Mouse (Mus musculus): ENCODE data around the gene Zfp831. TPM values are rescaled to one million over a fixed set of nuclear protein-coding genes. Genes with fewer than 3 reads are reported as not detected.

Zfp831 gene
- polyA plus RNA-seq, 1 experiment from 2014 or later = not detected

DNA sequence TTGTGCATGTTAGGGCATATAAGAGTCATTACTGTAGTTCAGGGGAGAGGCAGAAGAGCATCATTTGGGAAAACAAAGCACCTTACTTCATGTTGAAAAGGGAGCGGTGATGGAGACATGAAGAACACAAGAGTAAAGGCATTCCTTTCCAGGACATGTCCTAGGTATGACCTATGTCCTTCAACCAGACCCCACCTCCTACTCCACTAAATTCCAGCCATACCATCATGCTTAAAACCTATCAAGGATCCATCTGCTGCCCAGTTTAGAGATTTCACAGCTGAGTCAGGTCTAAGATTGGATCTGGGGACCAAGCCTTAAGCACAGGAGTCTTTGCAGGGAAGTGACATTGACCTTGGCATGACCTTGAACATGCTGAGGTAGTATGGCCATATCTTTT is 91.9 kb downstream of the Zfp831 start:
- Histone ChIP-seq H3K4me3 (ENCODE audit: low read length) (no peak overlapping the region), H3K9ac (ENCODE audit: low read depth, low read length) (no peak overlapping the region), H3K4me2 (ENCODE audit: low read length) (no peak overlapping the region), H3K36me3 (ENCODE audit: control insufficient read depth, insufficient read depth, low read length) (no peaks in the 10 kb centered on the region), H3K27ac (ENCODE audit: low read depth, low read length) (no peak overlapping the region), H3K27me3 (replicated peaks; ENCODE audit: control insufficient read depth, insufficient read depth, low read length) (no peaks in the 10 kb centered on the region), H3K9me3 (ENCODE audit: control insufficient read depth, low read length) (no peaks in the 10 kb centered on the region), H3K4me1 (ENCODE audit: control insufficient read depth, insufficient read depth, low read depth, low read length) (no peaks in the 10 kb centered on the region)
- ATAC-seq = no peak
- WGBS = 100% methylated on average over 1 of the region's 1 CpGs

DNA sequence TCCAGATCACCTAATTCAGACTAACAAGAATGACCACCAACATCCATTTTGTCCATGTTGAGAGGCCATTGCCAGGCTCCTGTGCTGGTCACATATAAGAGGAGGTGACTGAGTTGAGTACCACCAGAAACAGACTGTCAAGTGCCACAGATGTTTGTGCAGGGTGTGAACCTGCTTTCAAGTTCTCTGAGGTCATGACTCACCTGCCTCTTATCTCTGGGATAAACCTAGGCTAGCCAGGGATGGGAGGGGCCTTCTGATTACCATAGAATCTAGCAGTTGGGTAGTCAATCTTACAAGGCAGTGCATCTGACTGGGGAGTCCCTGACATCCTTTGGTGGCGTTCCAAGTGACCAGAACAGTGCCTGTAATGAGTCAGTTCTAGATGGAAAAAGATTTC is 103.8 kb downstream of the Zfp831 start:
- no peaks in the 10 kb centered on the region for H3K27me3 ChIP-seq (replicated peaks; ENCODE audit: control insufficient read depth, insufficient read depth, low read length)
- ATAC-seq = no peak
- no peak overlapping the region for H3K4me3 ChIP-seq (ENCODE audit: low read length)
- no peaks in the 10 kb centered on the region for H3K9me3 ChIP-seq (ENCODE audit: control insufficient read depth, low read length)
- WGBS = 89% methylated on average over 1 of the region's 1 CpGs
- H3K4me2 ChIP-seq (ENCODE audit: low read length) = no peak overlapping the region
- H3K36me3 ChIP-seq (ENCODE audit: control insufficient read depth, insufficient read depth, low read length) = no peaks in the 10 kb centered on the region
- no peaks in the 10 kb centered on the region for H3K4me1 ChIP-seq (ENCODE audit: control insufficient read depth, insufficient read depth, low read depth, low read length)
- no peak overlapping the region for H3K9ac ChIP-seq (ENCODE audit: low read depth, low read length)
- H3K27ac ChIP-seq (ENCODE audit: low read depth, low read length) = no peak overlapping the region

DNA sequence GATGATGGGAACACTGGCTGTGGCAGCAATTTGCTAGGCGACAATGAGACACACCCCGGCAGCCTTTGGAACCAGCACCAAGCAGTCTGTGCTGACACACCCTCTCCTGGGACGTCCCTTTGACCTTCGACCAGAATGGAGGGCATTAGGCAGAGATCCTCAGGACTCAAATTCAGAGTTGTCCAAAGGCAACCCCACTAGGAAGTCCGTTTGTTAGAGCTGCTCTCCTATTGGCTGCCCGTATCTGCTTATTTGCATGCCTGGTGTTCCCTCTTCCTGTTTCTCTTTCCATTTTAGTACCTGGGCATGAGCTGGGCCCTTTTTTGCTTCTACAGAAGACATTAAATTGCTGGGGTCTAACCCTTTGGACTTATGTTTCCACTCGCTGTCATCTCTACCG is 105.0 kb downstream of the Zfp831 start:
- Histone ChIP-seq H3K4me1 (ENCODE audit: control insufficient read depth, insufficient read depth, low read depth, low read length) (no peaks in the 10 kb centered on the region), H3K27ac (ENCODE audit: low read depth, low read length) (no peak overlapping the region), H3K9ac (ENCODE audit: low read depth, low read length) (no peak overlapping the region), H3K36me3 (ENCODE audit: control insufficient read depth, insufficient read depth, low read length) (no peaks in the 10 kb centered on the region), H3K27me3 (replicated peaks; ENCODE audit: control insufficient read depth, insufficient read depth, low read length) (no peaks in the 10 kb centered on the region), H3K9me3 (ENCODE audit: control insufficient read depth, low read length) (no peaks in the 10 kb centered on the region), H3K4me2 (ENCODE audit: low read length) (no peak overlapping the region), H3K4me3 (ENCODE audit: low read length) (no peak overlapping the region)
- no peak for ATAC-seq
- WGBS = 85% methylated on average over 8 of the region's 8 CpGs

DNA sequence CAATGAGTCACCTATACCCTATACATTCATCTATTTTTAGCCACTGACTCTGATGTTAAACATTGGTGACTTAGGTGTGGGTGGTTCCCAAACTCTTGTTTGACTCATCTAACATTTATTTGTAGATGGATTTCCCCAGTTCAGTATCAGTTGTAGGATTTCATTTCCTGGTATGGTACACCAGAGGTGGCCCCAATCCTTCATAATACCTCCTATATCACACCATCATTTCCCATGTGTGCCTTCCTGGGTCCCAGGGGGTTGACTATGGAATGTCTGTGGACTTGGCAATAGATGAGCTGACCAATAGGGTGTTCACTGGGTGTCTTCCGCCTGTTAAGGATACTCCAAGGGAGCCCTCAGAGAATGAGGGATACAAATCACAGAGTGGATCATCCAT is 109.9 kb downstream of the Zfp831 start:
- no peaks in the 10 kb centered on the region for H3K4me1 ChIP-seq (ENCODE audit: control insufficient read depth, insufficient read depth, low read depth, low read length)
- no peak overlapping the region for H3K27ac ChIP-seq (ENCODE audit: low read depth, low read length)
- H3K4me2 ChIP-seq (ENCODE audit: low read length) = no peak overlapping the region
- no peaks in the 10 kb centered on the region for H3K9me3 ChIP-seq (ENCODE audit: control insufficient read depth, low read length)
- ATAC-seq = no peak
- no peaks in the 10 kb centered on the region for H3K36me3 ChIP-seq (ENCODE audit: control insufficient read depth, insufficient read depth, low read length)
- H3K4me3 ChIP-seq (ENCODE audit: low read length) = no peak overlapping the region
- no peak overlapping the region for H3K9ac ChIP-seq (ENCODE audit: low read depth, low read length)
- no peaks in the 10 kb centered on the region for H3K27me3 ChIP-seq (replicated peaks; ENCODE audit: control insufficient read depth, insufficient read depth, low read length)
- 100% methylated on average over 1 of the region's 1 CpGs for WGBS

DNA sequence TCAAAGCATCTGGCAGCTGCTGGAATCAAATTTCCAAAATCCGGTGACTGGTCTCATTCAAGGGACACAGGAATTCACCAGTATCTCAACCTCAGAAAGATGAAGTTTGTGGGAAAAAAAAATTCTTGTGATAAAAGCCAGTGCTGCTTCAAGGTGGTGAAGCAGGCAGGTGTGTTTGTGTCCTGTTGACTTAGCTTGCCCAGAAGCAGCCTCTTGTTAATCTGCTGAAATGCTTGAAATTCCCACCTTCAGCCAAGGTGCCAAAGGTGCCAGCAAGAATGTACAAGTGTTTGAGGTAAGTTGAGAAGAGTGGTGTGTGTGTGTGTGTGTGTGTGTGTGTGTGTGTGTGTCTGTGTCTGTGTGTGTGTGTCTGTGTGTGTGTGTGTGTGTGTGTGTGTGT is 110.9 kb downstream of the Zfp831 start:
- WGBS = 83% methylated on average over 1 of the region's 1 CpGs
- Histone ChIP-seq H3K27ac (ENCODE audit: low read depth, low read length) (no peak overlapping the region), H3K9ac (ENCODE audit: low read depth, low read length) (no peak overlapping the region), H3K4me3 (ENCODE audit: low read length) (no peak overlapping the region), H3K36me3 (ENCODE audit: control insufficient read depth, insufficient read depth, low read length) (no peaks in the 10 kb centered on the region), H3K27me3 (replicated peaks; ENCODE audit: control insufficient read depth, insufficient read depth, low read length) (no peaks in the 10 kb centered on the region), H3K9me3 (ENCODE audit: control insufficient read depth, low read length) (no peaks in the 10 kb centered on the region), H3K4me1 (ENCODE audit: control insufficient read depth, insufficient read depth, low read depth, low read length) (no peaks in the 10 kb centered on the region), H3K4me2 (ENCODE audit: low read length) (no peak overlapping the region)
- ATAC-seq = no peak

DNA sequence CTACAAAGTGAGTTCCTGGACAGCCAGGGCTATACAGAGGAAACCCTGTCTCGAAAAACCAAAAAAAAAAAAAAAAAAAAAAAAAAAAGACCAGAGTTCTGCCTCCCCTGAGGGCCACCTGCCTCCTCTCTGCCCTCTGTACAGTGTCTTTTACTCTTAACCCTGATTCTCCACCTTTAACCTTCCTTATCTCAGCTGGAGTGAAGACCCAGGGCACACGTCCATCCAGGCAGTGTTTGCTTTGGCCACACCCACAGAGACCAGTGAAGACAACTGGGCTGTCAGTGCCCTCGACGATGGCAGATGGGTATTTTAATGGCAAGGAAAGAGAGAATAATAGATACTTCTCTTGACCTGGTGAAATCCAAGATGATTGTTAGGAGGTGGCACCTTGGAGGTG is 115.9 kb downstream of the Zfp831 start:
- Histone ChIP-seq H3K27ac (ENCODE audit: low read depth, low read length) (no peak overlapping the region), H3K9ac (ENCODE audit: low read depth, low read length) (no peak overlapping the region), H3K4me3 (ENCODE audit: low read length) (no peak overlapping the region), H3K9me3 (ENCODE audit: control insufficient read depth, low read length) (no peaks in the 10 kb centered on the region), H3K4me1 (ENCODE audit: control insufficient read depth, insufficient read depth, low read depth, low read length) (peaks cover 6% of the 10 kb centered on the region; the same call in 1 of the 2 replicates), H3K4me2 (ENCODE audit: low read length) (no peak overlapping the region), H3K36me3 (ENCODE audit: control insufficient read depth, insufficient read depth, low read length) (no peaks in the 10 kb centered on the region), H3K27me3 (replicated peaks; ENCODE audit: control insufficient read depth, insufficient read depth, low read length) (peaks cover 7% of the 10 kb centered on the region)
- 87% methylated on average over 4 of the region's 4 CpGs for WGBS
- no peak for ATAC-seq

Other genes with a start within 250 kb of the Zfp831 start
- gene Nelfcd, start 227.7 kb upstream of the Zfp831 start, polyA plus RNA-seq (2015; fragmentation: Nextera tagmentation; extraction: Ambion mirVana) = 108 TPM in 2 replicates
- 83.3 and 85.1 TPM in 2 replicates for gene Ctsz, start 204.5 kb upstream of the Zfp831 start, polyA plus RNA-seq (2015; fragmentation: Nextera tagmentation; extraction: Ambion mirVana)
- gene Tubb1, start 192.8 kb upstream of the Zfp831 start, polyA plus RNA-seq (2015; fragmentation: Nextera tagmentation; extraction: Ambion mirVana) = 0.43 and 0.51 TPM in 2 replicates
- 664 and 740 TPM in 2 replicates for gene Atp5e, start 179.4 kb upstream of the Zfp831 start, polyA plus RNA-seq (2015; fragmentation: Nextera tagmentation; extraction: Ambion mirVana)
- 109 and 114 TPM in 2 replicates for gene Prelid3b, start 170.5 kb upstream of the Zfp831 start, polyA plus RNA-seq (2015; fragmentation: Nextera tagmentation; extraction: Ambion mirVana)
- 7.3 and 7.5 TPM in 2 replicates for gene Edn3, start 117.1 kb downstream of the Zfp831 start, polyA plus RNA-seq (2015; fragmentation: Nextera tagmentation; extraction: Ambion mirVana)